Mouse (Mus musculus) kidney, adult 8-10 months (tissue): Measurements from ENCODE around the gene Ppp1r16b.

ENCODE experiments used
- DNase-seq, 2 experiments: peaks; one replicate each; pipeline ENCODE4 v3.0.0; 2022

Gene Ppp1r16b

GRCm38 (mm10) chr2:158665098-158665497 is at the start of gene Ppp1r16b:
Gene Ppp1r16b, plus strand, starts transcription at chr2:158665398.
- DNase-seq = no peak

- DNase-seq = no peak
These were observed 49.5 kb upstream of the Ppp1r16b start for GRCm38 (mm10) chr2:158615702-158616101.

DNA sequence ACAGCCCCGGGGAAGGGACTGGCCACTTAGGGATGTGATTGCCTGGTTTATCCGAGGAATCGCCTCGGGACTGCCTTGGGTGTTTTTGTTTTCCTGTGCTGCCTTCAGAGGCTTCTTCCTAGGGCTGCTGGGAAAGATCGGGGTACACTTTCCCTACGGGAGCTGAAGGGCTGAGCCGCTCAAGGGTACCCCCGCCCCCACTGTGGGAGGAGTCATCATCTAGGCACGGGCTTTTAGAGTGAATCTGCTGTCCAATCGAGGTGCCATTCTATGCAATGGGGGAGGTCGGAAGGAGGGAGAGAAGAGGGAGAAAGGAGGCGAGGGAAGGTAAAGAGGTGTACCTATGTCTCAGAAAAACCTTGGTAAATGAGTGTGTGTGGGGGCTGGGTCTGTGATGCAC is 48.9 kb upstream of the Ppp1r16b start:
- no peak for DNase-seq

- no peak for DNase-seq
These were observed 48.4 kb upstream of the Ppp1r16b start for GRCm38 (mm10) chr2:158616790-158617189.

- peak; percentile 94 to 97 for DNase-seq
These were observed 40.4 kb upstream of the Ppp1r16b start, which contains the start of gene Actr5 for GRCm38 (mm10) chr2:158624718-158625222. Gene Actr5, plus strand, starts transcription at chr2:158624888.

- DNase-seq = peak in 1 of 2 experiments; percentile 18
These were observed 40.0 kb upstream of the Ppp1r16b start for GRCm38 (mm10) chr2:158625231-158625630.

- DNase-seq = no peak
These were observed 39.5 kb upstream of the Ppp1r16b start for GRCm38 (mm10) chr2:158625697-158626096.

GRCm38 (mm10) chr2:158628858-158629257 is 36.3 kb upstream of the Ppp1r16b start:
- no peak for DNase-seq

DNA sequence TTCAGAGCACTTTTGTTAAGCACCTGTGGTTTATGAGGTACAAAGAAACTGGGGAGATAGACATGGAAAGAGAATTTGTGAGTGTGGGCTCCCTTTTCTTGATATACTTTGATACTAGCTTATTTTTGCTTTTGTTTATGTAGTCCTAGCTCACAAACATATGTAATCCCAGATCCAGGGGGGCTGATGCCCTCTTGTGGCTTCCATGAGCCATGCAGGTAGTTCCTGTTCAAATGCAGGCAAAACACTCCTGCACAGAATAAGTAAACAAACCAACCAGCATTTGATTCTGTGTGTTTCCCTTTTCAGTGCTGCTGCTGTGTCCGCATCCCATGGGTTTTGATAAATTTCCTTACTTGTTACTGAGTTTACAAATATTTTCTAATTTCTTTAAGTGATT is 35.8 kb upstream of the Ppp1r16b start:
- peak in 1 of 2 experiments; percentile 43 for DNase-seq

- no peak for DNase-seq
These were observed 33.3 kb upstream of the Ppp1r16b start for GRCm38 (mm10) chr2:158631873-158632272.

DNA sequence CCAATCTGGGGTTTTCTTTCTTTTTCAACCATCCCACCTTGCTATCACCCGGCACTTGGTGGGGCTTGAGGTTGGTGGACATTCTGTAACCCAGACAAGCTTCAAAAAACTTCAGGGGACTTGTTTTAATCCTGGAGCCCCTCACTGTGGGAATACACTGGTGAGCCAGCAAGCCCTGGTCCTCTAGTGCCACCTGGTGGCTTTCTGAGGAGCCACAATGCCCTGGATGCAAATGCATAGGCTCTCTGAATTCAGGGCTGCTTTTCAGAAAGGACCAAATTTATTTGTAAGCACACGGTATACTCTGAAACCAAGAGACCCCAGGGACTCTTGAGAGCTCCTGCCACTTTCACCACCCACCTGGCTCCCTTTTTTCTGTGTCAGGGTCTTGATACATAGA is 23.3 kb upstream of the Ppp1r16b start:
- peak in 1 of 2 experiments; percentile 65 for DNase-seq

GRCm38 (mm10) chr2:158642587-158642986 is 22.6 kb upstream of the Ppp1r16b start:
- no peak for DNase-seq

- DNase-seq = no peak
These were observed 21.4 kb upstream of the Ppp1r16b start for GRCm38 (mm10) chr2:158643791-158644190.

GRCm38 (mm10) chr2:158651159-158651908 is 13.9 kb upstream of the Ppp1r16b start:
- DNase-seq = no peak

- peak; percentile 62 to 86 for DNase-seq
These were observed 12.2 kb upstream of the Ppp1r16b start for GRCm38 (mm10) chr2:158652985-158653384.

- DNase-seq = peak; percentile 81 to 88
These were observed 10.5 kb upstream of the Ppp1r16b start for GRCm38 (mm10) chr2:158654717-158655116.

- DNase-seq = no peak
These were observed 9.4 kb upstream of the Ppp1r16b start for GRCm38 (mm10) chr2:158655806-158656205.

DNA sequence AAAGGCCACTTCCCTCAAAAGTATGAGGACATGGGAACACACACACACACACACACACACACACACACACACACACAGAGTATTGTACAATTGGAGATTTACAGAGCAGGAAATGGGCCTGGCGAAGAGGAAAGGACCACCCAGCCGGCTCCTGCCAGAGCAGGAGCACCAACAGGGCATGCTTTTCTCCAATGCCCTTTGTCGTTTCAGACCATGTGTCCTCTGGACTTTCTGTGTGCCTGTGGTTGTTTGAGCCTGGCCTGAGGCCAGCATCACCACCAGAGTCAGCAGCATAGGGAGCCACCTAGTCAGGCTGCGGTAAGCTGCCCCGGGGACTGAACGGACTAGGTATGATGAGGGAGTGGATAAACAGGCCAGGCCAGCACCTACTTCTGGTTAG is 6.4 kb upstream of the Ppp1r16b start:
- DNase-seq = peak; percentile 83 to 87

DNA sequence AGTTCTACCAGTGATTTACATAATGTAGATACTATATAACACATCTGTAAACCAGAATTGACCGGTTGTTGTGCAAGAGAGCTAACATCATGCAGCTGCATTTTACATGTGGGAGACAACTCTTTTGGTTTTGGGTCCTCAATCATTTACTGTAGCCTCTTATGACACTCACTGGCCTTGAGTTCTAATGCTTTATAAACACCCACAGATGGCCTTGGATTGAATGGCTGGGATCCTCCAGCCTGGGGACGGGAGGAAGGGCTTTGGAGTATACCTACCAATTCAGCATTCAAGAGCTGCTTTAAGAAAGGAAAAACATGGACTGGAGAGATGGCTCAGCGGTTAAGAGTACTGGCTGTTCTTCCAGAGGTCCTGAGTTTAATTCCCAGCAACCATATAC is 5.9 kb upstream of the Ppp1r16b start:
- no peak for DNase-seq

DNA sequence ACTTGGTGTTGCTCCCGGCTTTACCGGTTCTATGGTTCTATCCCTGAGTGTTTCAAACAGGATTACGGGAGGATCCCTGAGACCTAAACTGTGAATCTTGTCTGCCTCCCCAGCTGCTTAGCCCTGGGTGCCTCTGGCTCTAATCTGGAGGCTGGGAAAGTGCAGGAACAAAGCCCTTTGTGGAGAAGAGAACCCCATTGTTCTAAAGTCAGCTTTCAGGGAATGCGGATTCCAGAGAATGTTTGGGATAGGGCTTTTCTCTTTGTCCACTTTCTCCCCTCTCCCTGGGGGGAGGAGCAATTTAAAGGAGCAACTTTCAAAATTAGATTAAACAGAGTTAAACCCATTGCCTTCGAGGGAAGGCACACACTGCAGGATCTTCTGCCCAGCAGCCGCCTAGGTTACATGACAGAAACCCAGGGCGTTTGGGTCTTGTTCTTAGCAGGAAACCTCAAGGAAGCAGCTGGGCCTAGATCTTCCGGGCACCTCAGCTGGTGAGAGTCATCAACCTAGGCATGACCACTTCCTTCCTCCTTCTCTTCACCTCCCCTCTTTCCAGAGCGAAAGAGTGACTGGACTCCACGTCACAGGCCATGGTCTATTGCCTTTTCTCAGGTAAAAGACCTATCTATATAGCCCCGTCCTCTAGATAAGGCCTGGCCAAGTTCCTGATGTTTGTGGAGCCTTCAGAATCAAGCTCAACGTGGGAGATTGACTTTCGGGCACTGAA is 1.0 kb downstream of the Ppp1r16b start:
- DNase-seq = no peak

DNA sequence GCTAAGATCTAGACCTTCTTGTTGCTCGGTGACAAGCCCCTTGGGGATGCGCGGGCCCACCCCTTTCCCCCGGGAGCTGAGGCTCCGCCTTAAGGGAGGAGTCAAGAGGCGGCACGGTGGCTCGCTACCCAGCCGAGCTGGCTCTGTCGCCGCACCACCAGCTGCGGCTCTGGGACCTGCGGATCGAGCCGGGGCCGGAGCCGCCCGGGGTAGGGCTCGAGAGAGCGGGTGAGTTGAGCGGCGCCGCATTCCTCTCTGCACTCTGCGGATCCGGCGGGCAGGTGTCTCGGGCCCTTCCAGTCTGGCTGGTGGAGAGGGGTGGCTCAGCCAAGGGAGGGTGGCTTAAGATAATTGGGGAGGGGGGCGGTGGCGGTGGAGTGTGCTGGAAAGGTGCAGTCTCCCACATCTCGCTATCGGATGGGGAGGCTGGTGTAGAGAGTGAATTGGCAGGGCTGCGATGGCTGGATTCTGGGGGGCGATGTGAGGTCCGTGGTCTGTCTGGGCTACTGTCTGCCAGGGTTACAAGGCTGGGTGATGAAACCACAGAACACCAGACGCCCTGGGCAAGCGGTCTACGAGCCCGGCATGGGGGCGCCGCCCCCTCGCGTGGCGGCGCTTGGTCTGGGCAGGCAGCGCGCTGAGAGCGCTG is 1.9 kb downstream of the Ppp1r16b start:
- DNase-seq = peak; percentile 54 to 73

DNA sequence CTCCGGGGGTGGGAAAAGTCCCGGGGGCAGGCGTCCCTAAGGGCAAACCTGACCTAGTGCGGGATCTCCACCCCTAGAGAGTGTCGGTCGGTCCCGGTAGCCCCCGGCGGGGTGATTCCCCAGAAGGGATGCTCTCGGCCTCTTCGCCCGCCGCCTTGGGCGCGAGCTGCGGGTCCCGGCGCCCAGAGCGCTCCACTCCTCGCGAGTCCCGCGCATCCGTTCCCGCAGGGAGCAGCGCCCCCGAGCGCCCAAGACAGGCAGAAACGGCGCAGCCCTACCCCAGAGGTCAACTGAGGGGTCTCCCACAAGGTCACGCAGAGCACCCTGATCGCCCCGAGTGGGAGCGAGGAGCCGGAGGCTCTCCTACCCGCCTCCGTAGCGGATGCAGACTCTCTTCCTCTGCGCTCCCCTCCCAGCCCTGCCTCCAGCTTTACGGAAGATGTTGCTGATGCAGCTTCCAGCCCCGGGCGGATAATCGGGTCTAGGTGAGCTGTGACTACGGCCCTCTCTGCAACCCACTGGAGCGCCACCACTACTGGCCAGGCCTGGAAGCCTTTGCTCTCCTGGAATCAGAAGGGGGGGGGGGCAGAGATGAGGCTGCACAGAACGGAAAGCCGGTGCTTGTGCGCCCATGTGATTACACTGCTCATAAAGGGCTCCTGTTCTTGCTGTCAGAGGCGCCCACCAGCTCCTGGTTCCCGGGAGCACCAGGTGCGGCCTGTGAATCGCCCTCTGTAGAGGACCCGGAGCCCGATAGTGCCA is 2.7 kb downstream of the Ppp1r16b start:
- DNase-seq = no peak
